Mouse (Mus musculus) forebrain, embryonic 11.5 days (tissue): ENCODE measurements around the gene Nr2f1. TPM values are rescaled to one million over a fixed set of nuclear protein-coding genes. Genes with fewer than 3 reads are reported as not detected.

Source experiments
- ATAC-seq: fragments of 200-750 bp; cut with Nextera tagmentation; replicated peaks from 2 replicates; pipeline ENCODE4 v1.8.0; 2017; ENCODE audit warnings: moderate TSS enrichment; ENCODE audit not compliant: low FRiP score
- DNase-seq: peaks from one replicate; pipeline ENCODE4 v3.0.0-alpha.2; 2017; ENCODE audit warnings: low spot score
- H3K27ac ChIP-seq: fragments of 300-500 bp; sonication (generic); 2 replicates; pipeline ENCODE4 v1.5.1; 2014; ENCODE audit warnings: low read depth, low read length
- H3K27me3 ChIP-seq: fragments of 300-500 bp; sonication (generic); 2 replicates; pipeline ENCODE4 v1.6.1; 2014; ENCODE audit warnings: mild to moderate bottlenecking, low read length, mixed read lengths; ENCODE audit not compliant: control insufficient read depth, insufficient read depth
- H3K36me3 ChIP-seq: fragments of 300-500 bp; sonication (generic); 2 replicates; pipeline ENCODE4 v1.6.1; 2014; ENCODE audit warnings: mild to moderate bottlenecking, low read length, moderate library complexity, mixed read lengths; ENCODE audit not compliant: control insufficient read depth, insufficient read depth
- H3K4me1 ChIP-seq: fragments of 300-500 bp; sonication (generic); replicated peaks from 2 replicates; pipeline ENCODE4 v1.6.1; 2014; ENCODE audit warnings: low read length, mixed read lengths; ENCODE audit not compliant: control insufficient read depth, insufficient read depth
- H3K4me2 ChIP-seq: fragments of 300-500 bp; sonication (generic); 2 replicates; pipeline ENCODE4 v1.6.1; 2014; ENCODE audit warnings: low read depth, mild to moderate bottlenecking, low read length, moderate library complexity, mixed read lengths; ENCODE audit not compliant: severe bottlenecking
- H3K4me3 ChIP-seq: fragments of 300-500 bp; sonication (generic); 2 replicates; pipeline ENCODE4 v1.5.1; 2014; ENCODE audit warnings: low read depth, low read length
- H3K9ac ChIP-seq: fragments of 300-500 bp; sonication (generic); 2 replicates; pipeline ENCODE4 v1.6.1; 2014; ENCODE audit warnings: low read length
- H3K9me3 ChIP-seq: fragments of 300-500 bp; sonication (generic); 2 replicates; pipeline ENCODE4 v1.6.1; 2016; ENCODE audit warnings: low read length, mixed read lengths; ENCODE audit not compliant: control insufficient read depth
- WGBS: fragments of 180-500 bp; shearing (Covaris S2); extraction: QIAGEN DNeasy Blood & Tissue Kit; methylation state at CpG from one replicate; pipeline ENCODE4 v1.1.7; 2014; 5-methylcytosine and 5-hydroxymethylcytosine counted together
- polyA plus RNA-seq: library from polyadenylated mRNA; unstranded; fragments of >200 nt; fragmentation: Nextera tagmentation; extraction: Ambion mirVana; gene quantifications from 2 replicates; pipeline ENCODE4 v1.2.1, GENCODE M21; 2014

Gene Nr2f1
- polyA plus RNA-seq, 1 experiment from 2014 or later, result 110 TPM

- Histone ChIP-seq H3K4me3 (peak overlapping the region; percentile 34), H3K4me2 (peak overlapping the region; percentile 60), H3K9me3 (no peaks in the 10 kb centered on the region), H3K27ac (peak overlapping the region; percentile 93), H3K4me1 (peaks cover 7% of the 10 kb centered on the region; the same call in 1 of the 2 replicates), H3K9ac (peak overlapping the region; percentile 73), H3K27me3 (peaks cover 37% of the 10 kb centered on the region), H3K36me3 (no peaks in the 10 kb centered on the region)
- peak; percentile 78 for ATAC-seq
- DNase-seq, result peak; percentile 86
- WGBS, result under 1% methylated on average over 38 of the region's 38 CpGs
Observed at GRCm38 (mm10) chr13:78179312-78180097, 20.1 kb downstream of the Nr2f1 start.

- Histone ChIP-seq H3K9ac (peak overlapping the region; percentile 73), H3K4me1 (peaks cover 4% of the 10 kb centered on the region; the same call in 1 of the 2 replicates), H3K4me2 (peak overlapping the region; percentile 60), H3K27me3 (peaks cover 37% of the 10 kb centered on the region), H3K27ac (peak overlapping the region; percentile 93), H3K36me3 (no peaks in the 10 kb centered on the region), H3K4me3 (peak overlapping the region; percentile 34), H3K9me3 (no peaks in the 10 kb centered on the region)
- no peak for DNase-seq
- 4% methylated on average over 5 of the region's 5 CpGs for WGBS
- no peak for ATAC-seq
Observed at GRCm38 (mm10) chr13:78178771-78179170, 20.8 kb downstream of the Nr2f1 start.

GRCm38 (mm10) chr13:78178021-78178420 is 21.5 kb downstream of the Nr2f1 start:
- Histone ChIP-seq H3K9me3 (no peaks in the 10 kb centered on the region), H3K4me1 (peaks cover 4% of the 10 kb centered on the region; the same call in 1 of the 2 replicates), H3K4me3 (peak overlapping the region; percentile 34), H3K27ac (peak overlapping the region; percentile 93), H3K4me2 (peak overlapping the region; percentile 60), H3K27me3 (peaks cover 40% of the 10 kb centered on the region), H3K9ac (peak overlapping the region; percentile 73), H3K36me3 (no peaks in the 10 kb centered on the region)
- 6% methylated on average over 1 of the region's 1 CpGs for WGBS
- no peak for ATAC-seq
- DNase-seq, result no peak

- Histone ChIP-seq H3K9me3 (no peaks in the 10 kb centered on the region), H3K27me3 (peaks cover 45% of the 10 kb centered on the region), H3K27ac (peak overlapping the region; percentile 93), H3K4me3 (peak overlapping the region; percentile 34), H3K9ac (peak overlapping the region; percentile 73), H3K4me1 (peaks cover 4% of the 10 kb centered on the region; the same call in 1 of the 2 replicates), H3K4me2 (peak overlapping the region; percentile 60), H3K36me3 (no peaks in the 10 kb centered on the region)
- ATAC-seq, result no peak
- WGBS, result 8% methylated on average over 5 of the region's 5 CpGs
- no peak for DNase-seq
Observed at GRCm38 (mm10) chr13:78177381-78177950, 22.1 kb downstream of the Nr2f1 start.

- ATAC-seq, result no peak
- Histone ChIP-seq H3K4me3 (peak overlapping the region; percentile 29), H3K36me3 (no peaks in the 10 kb centered on the region), H3K27me3 (peaks cover 43% of the 10 kb centered on the region), H3K4me2 (peak overlapping the region; percentile 40), H3K9me3 (no peaks in the 10 kb centered on the region), H3K4me1 (peaks cover 7% of the 10 kb centered on the region; the same call in 1 of the 2 replicates), H3K27ac (peak overlapping the region; percentile 58), H3K9ac (peak overlapping the region; percentile 55)
- 2% methylated on average over 8 of the region's 8 CpGs for WGBS
- DNase-seq, result peak; percentile 61
Observed at GRCm38 (mm10) chr13:78175821-78176380, 23.7 kb downstream of the Nr2f1 start.

- ATAC-seq (no peak), DNase-seq (no peak)
- Histone ChIP-seq H3K4me2 (peak overlapping the region; percentile 40), H3K4me1 (peaks cover 7% of the 10 kb centered on the region; the same call in 1 of the 2 replicates), H3K4me3 (peak overlapping the region; percentile 29), H3K9me3 (no peaks in the 10 kb centered on the region), H3K27me3 (peaks cover 41% of the 10 kb centered on the region), H3K9ac (peak overlapping the region; percentile 56; the same call in 1 of the 2 replicates), H3K36me3 (no peaks in the 10 kb centered on the region), H3K27ac (no peak overlapping the region)
- 17% methylated on average over 1 of the region's 1 CpGs for WGBS
Observed at GRCm38 (mm10) chr13:78174891-78175290, 24.7 kb downstream of the Nr2f1 start.

GRCm38 (mm10) chr13:78174191-78174590 is 25.4 kb downstream of the Nr2f1 start:
- Histone ChIP-seq H3K4me2 (peak overlapping the region; percentile 32; the same call in 1 of the 2 replicates), H3K9ac (peak overlapping the region; percentile 42; the same call in 1 of the 2 replicates), H3K27me3 (peaks cover 37% of the 10 kb centered on the region), H3K4me3 (peak overlapping the region; percentile 8; the same call in 1 of the 2 replicates), H3K27ac (no peak overlapping the region), H3K36me3 (no peaks in the 10 kb centered on the region), H3K9me3 (no peaks in the 10 kb centered on the region), H3K4me1 (0 out of 2 replicates have a peak, but pooled peaks cover 3% of the 10 kb centered on the region)
- DNase-seq (no peak), ATAC-seq (no peak)
- WGBS, result 6% methylated on average over 3 of the region's 3 CpGs

GRCm38 (mm10) chr13:78172861-78173260 is 26.7 kb downstream of the Nr2f1 start:
- Histone ChIP-seq H3K9ac (peak overlapping the region; percentile 41), H3K4me2 (peak overlapping the region; percentile 44; the same call in 1 of the 2 replicates), H3K27ac (peak overlapping the region; percentile 70; the same call in 1 of the 2 replicates), H3K27me3 (peaks cover 37% of the 10 kb centered on the region), H3K4me3 (peak overlapping the region; percentile 19; the same call in 1 of the 2 replicates), H3K36me3 (no peaks in the 10 kb centered on the region), H3K9me3 (no peaks in the 10 kb centered on the region), H3K4me1 (0 out of 2 replicates have a peak, but pooled peaks cover 3% of the 10 kb centered on the region)
- no peak for DNase-seq
- 2% methylated on average over 3 of the region's 3 CpGs for WGBS
- no peak for ATAC-seq
